Mouse (Mus musculus): ENCODE measurements around the gene Hist2h3c2. TPM values are rescaled to one million over a fixed set of nuclear protein-coding genes. Genes with fewer than 3 reads are reported as not detected.
"Not testable (repeated sequence)": the region's sequence is repeated elsewhere in the genome, so short reads cannot be mapped to it uniquely, and the experiment has no call there.

Gene Hist2h3c2
- polyA plus RNA-seq, 1 experiment from 2014 or later: 6.7 TPM

DNA sequence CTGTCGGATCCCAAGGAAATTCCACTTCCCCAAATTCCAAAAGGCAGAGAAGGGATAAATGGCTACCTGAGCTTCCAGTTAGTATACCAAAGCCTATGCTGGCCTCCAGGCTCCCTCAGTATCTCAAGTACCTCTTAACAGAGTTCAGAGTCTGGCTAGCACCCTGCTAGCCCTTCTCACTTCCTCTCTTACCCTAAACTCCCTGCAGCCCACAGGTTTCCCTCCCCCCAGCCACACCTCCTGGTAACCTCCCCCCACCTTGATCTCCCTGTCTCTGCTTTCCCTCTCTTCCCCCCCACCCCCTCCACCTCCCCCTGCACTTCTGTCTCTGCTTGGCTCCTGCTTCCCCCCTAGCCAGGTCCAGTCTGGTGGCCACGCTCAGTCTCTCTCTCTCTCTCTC is 39.2 kb downstream of the Hist2h3c2 start:
- Histone ChIP-seq H3K9me3 (no peaks in the 10 kb centered on the region), H3K27ac (replicated peaks) (no peak overlapping the region), H3K27me3 (no peaks in the 10 kb centered on the region), H3K4me2 (replicated peaks) (no peak overlapping the region), H3K36me3 (peaks cover 4% of the 10 kb centered on the region), H3K4me1 (peaks cover 17% of the 10 kb centered on the region), H3K4me3 (no peak overlapping the region), H3K9ac (replicated peaks) (no peak overlapping the region)
- 70% methylated on average over 2 of the region's 2 CpGs for WGBS
- no peak for ATAC-seq (replicated peaks)

DNA sequence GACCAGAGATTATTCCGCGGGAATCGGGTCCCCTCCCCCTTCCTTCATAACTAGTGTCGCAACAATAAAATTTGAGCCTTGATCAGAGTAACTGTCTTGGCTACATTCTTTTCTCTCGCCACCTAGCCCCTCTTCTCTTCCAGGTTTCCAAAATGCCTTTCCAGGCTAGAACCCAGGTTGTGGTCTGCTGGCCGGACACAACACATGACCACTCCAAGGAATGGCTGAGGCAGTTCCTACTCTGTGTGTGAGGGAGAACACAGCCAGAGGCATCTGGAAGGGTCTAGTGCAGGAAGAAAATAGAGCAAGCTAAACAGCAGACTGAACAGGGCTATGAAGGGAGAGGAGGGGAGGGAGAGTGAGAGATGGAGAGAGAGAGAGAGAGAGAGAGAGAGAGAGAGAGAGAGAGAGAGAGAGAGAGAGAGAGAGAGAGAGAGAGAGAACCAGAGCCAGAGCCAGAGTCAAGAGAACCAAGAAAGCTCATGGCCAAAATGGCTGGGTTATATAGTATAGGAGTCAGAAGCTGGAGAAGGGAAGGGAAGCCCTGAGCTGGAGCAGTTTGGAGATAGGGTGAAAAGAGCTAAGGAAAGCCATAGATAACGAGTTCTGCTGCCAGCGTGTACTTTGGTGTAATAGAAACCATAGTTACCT is 40.2 kb downstream of the Hist2h3c2 start:
- Histone ChIP-seq H3K4me2 (replicated peaks) (peak overlapping the region; percentile 97), H3K4me1 (peaks cover 17% of the 10 kb centered on the region)
- not testable (repeated sequence) for H3K4me3 ChIP-seq

DNA sequence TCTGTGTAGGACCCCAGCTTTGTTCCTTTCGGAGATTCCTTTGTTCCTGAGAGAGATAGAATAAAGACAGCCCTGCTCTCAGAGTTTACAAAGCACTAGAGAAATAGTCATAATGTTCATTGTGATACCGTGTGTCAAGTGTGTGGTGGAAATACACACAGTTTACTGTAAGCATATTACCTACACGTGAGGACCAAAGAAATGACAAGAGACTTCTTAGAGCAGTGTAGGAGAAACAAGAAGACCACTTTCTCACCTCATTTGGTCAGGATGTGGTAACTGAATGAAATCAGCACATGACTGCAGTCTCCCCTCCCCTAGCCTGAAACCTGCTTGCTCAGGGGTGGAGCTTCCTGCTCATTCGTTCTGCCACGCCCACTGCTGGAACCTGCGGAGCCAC is 40.7 kb downstream of the Hist2h3c2 start:
- WGBS: 1% methylated on average over 6 of the region's 6 CpGs
- Histone ChIP-seq H3K36me3 (peaks cover 4% of the 10 kb centered on the region), H3K9ac (replicated peaks) (peak overlapping the region; percentile 25; the same call in 1 of the 2 replicates), H3K27me3 (no peaks in the 10 kb centered on the region), H3K27ac (replicated peaks) (peak overlapping the region; percentile 7; the same call in 1 of the 2 replicates), H3K4me2 (replicated peaks) (peak overlapping the region; percentile 97), H3K4me1 (peaks cover 17% of the 10 kb centered on the region), H3K4me3 (peak overlapping the region; percentile 87), H3K9me3 (no peaks in the 10 kb centered on the region)
- peak; percentile 34 for ATAC-seq (replicated peaks)

More for the DNA sequence above, 40.2 kb downstream of the Hist2h3c2 start:
- 27% methylated on average over 8 of the region's 8 CpGs for WGBS
- H3K27me3 ChIP-seq; H3K9me3 ChIP-seq; H3K27ac ChIP-seq (replicated peaks); ATAC-seq (replicated peaks); H3K36me3 ChIP-seq; H3K9ac ChIP-seq (replicated peaks): not testable (repeated sequence)

DNA sequence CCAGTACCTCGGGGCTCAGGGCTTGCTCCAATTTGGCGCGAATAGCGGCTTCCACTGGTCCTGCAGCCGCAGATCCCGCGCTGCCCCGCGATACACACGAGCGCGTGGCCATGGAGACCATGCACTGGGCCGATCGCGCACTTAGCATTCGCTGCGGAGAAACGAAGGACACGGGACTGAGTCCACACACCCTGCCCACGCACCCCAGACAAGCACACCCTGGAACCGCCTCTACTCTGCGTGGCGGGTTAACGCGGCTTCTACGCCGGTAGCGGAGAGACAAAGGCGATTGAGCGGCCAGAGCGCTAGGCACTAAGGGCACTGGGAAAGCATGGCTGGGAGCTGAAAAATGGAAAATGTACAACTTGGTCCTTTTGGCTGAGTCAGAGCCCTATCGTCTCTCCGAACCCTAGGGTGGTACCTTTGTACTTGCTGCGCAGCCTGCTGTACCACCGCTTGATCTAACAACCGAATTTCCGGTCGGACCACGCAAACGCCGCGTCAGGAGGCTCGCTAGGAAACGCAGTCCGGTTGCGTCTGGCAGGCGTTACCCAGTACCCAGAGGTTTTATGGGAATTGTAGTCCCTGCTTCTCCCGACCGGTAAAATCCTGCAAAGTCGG is 41.7 kb downstream of the Hist2h3c2 start:
- H3K9ac ChIP-seq (replicated peaks): peak overlapping the region; percentile 93
- WGBS: under 1% methylated on average over 50 of the region's 50 CpGs

DNA sequence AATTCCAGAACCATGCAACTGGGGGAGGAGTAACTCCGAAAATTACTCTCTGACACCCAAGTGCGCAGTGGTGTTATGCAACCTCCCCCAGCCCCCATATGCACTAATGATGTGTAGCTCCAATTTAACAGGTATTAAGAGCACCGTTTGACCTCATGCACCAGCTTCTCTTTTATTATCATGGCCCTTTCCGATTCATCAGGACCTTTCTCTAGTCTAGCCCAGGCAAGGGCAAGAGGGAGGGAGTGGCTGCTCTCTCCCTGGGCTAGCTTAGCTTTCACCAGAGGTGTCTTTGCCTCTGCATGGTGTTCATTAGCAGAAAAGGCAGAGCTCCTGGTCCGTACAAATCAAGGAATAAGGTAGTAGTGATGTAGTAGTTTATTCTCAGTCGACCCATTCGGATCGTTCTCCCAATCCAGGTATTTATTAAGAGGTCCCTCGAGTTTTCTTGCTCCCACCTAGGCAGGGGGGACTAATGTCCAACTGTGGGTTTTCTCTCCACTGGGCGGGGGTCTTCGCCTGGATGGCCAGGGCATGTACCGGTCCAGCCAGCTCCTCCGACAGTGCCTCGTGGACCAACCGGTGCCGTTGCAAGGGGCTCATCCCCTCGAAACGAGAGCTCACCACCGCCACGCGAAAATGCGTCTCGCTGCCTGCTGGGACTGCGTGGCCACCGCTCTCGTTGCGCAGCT is 42.3 kb downstream of the Hist2h3c2 start:
- Histone ChIP-seq H3K27ac (replicated peaks) (peak overlapping the region; percentile 98), H3K4me1 (peaks cover 17% of the 10 kb centered on the region), H3K9ac (replicated peaks) (peak overlapping the region; percentile 93), H3K36me3 (peaks cover 12% of the 10 kb centered on the region), H3K9me3 (no peaks in the 10 kb centered on the region), H3K27me3 (no peaks in the 10 kb centered on the region), H3K4me2 (replicated peaks) (peak overlapping the region; percentile 97), H3K4me3 (peak overlapping the region; percentile 87)
- 20% methylated on average over 27 of the region's 27 CpGs for WGBS
- peak; percentile 7 for ATAC-seq (replicated peaks)

More for the DNA sequence above, 41.7 kb downstream of the Hist2h3c2 start:
- Histone ChIP-seq H3K27ac (replicated peaks) (peak overlapping the region; percentile 98), H3K4me3 (peak overlapping the region; percentile 87), H3K9me3 (no peaks in the 10 kb centered on the region), H3K27me3 (no peaks in the 10 kb centered on the region), H3K36me3 (peaks cover 8% of the 10 kb centered on the region), H3K4me2 (replicated peaks) (peak overlapping the region; percentile 97), H3K4me1 (peaks cover 17% of the 10 kb centered on the region)
- ATAC-seq (replicated peaks): peak; percentile 96

DNA sequence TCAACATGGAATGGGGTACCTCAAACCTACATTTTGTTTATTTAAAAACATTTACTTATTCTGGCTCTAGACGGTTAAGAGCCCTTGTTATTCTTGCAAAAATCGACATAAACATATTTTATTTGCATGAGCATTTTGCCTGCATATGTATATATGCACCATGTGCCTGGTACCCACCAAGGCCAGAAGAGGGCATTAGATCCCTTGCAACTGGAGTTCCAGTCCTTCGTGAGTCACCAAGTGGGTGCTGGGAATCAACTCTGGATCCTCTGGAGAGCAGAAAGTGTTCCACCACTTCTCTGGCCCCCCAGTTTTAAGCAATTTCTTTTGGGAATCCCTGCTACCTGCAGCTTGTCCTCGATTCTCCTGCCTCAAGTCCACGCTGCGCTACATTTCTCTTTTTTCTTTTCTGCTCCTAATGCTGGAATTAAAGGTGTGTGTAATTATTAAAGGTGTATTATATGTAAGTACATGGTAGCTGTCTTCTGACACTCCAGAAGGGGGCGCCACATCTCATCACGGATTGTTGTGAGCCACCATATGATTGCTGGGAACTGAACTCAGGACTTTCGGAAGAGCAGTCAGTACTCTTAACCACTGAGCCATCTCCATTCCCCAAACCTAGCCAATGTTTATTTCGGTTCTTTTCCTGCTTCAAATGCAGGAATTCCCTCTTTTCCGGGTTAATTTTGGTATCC is 43.2 kb downstream of the Hist2h3c2 start:
- ATAC-seq (replicated peaks): no peak
- no peak overlapping the region for H3K27ac ChIP-seq (replicated peaks)
- H3K9ac ChIP-seq (replicated peaks): no peak overlapping the region
- H3K4me3 ChIP-seq: 0 out of 2 replicates have a peak overlapping the region, but pooled peaks have one; percentile 87
- WGBS: 93% methylated on average over 11 of the region's 11 CpGs
- peaks cover 15% of the 10 kb centered on the region for H3K36me3 ChIP-seq
- H3K27me3 ChIP-seq: no peaks in the 10 kb centered on the region
- H3K9me3 ChIP-seq: no peaks in the 10 kb centered on the region
- peaks cover 17% of the 10 kb centered on the region for H3K4me1 ChIP-seq
- H3K4me2 ChIP-seq (replicated peaks): peak overlapping the region; percentile 97; the same call in 1 of the 2 replicates

DNA sequence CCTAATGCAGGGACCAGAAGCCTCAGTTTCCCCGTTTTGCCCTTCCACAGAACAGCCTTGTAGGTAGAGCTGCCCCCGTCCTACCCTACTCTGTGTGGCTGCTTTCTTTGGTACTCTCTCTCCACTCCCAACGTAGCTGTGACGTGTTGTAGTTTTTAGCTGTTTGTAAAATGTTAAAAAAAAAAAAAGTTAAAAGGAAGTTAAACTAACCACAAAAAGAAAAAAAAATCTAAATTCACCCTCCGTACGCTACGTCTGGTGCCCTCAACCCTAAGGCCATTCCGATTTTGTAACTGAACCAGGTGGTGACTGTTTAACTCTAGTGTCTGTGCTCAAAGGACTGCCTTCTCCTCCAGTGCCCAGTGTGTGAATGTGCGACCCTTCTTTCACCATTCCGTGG is 44.0 kb downstream of the Hist2h3c2 start:
- Histone ChIP-seq H3K4me2 (replicated peaks) (no peak overlapping the region), H3K4me1 (peaks cover 17% of the 10 kb centered on the region), H3K9me3 (no peaks in the 10 kb centered on the region), H3K27me3 (no peaks in the 10 kb centered on the region), H3K27ac (replicated peaks) (no peak overlapping the region), H3K36me3 (peaks cover 23% of the 10 kb centered on the region), H3K9ac (replicated peaks) (no peak overlapping the region), H3K4me3 (no peak overlapping the region)
- whole genome bisulfite sequencing: 91% methylated on average over 10 of the region's 10 CpGs
- ATAC-seq (replicated peaks): no peak

DNA sequence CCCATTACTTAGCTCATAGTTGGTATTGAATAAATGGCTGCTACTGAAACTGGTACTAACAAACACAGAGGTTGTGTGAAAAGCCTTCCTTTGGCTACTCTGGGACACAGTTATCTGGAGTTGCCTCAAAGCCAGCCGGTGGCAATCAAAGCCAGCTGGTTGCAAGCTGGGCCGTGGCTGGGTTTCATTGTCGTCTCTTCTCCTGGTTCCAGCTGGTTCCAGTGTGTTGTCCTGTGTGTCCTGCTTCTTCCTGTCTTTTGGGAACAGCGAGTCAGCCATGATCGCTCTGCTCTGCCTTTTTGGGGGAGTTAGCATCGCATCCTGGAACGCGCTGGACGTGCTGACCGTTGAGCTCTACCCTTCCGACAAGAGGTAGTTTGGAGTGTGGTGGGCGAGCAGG is 46.0 kb downstream of the Hist2h3c2 start:
- H3K27me3 ChIP-seq: no peaks in the 10 kb centered on the region
- ATAC-seq (replicated peaks): no peak
- H3K9ac ChIP-seq (replicated peaks): no peak overlapping the region
- no peaks in the 10 kb centered on the region for H3K9me3 ChIP-seq
- H3K4me1 ChIP-seq: peaks cover 13% of the 10 kb centered on the region
- no peak overlapping the region for H3K4me3 ChIP-seq
- WGBS: 68% methylated on average over 12 of the region's 12 CpGs
- H3K27ac ChIP-seq (replicated peaks): no peak overlapping the region
- peaks cover 31% of the 10 kb centered on the region for H3K36me3 ChIP-seq
- no peak overlapping the region for H3K4me2 ChIP-seq (replicated peaks)

Small RNA genes within 50 kb of the gene (microRNA-seq; reads per million reads assigned to microRNA genes)
- gene Gm44492: not detected
- gene Gm47311: not detected
- gene Gm47313: not detected

Other genes with a start within 250 kb of the Hist2h3c2 start
- 87.6 and 90.5 TPM in 2 replicates for gene Plekho1, start 243.1 kb downstream of the Hist2h3c2 start, polyA plus RNA-seq (2015; fragmentation: Nextera tagmentation; extraction: Ambion mirVana)
- 64.4 and 65.6 TPM in 2 replicates for gene Vps45, start 180.7 kb downstream of the Hist2h3c2 start, polyA plus RNA-seq (2015; fragmentation: Nextera tagmentation; extraction: Ambion mirVana)
- gene Otud7b, start 134.6 kb downstream of the Hist2h3c2 start, polyA plus RNA-seq (2015; fragmentation: Nextera tagmentation; extraction: Ambion mirVana): 8.3 and 9.8 TPM in 2 replicates
- 10.0 and 11.2 TPM in 2 replicates for gene Mtmr11, start 77.1 kb downstream of the Hist2h3c2 start, polyA plus RNA-seq (2015; fragmentation: Nextera tagmentation; extraction: Ambion mirVana)
- gene Sf3b4, start 66.8 kb downstream of the Hist2h3c2 start, polyA plus RNA-seq (2015; fragmentation: Nextera tagmentation; extraction: Ambion mirVana): 151 and 155 TPM in 2 replicates
- gene Sv2a, start 58.0 kb downstream of the Hist2h3c2 start, polyA plus RNA-seq (2015; fragmentation: Nextera tagmentation; extraction: Ambion mirVana): 69.1 and 73.3 TPM in 2 replicates
- 71.8 and 75.5 TPM in 2 replicates for gene Bola1, start 19.4 kb downstream of the Hist2h3c2 start, polyA plus RNA-seq (2015; fragmentation: Nextera tagmentation; extraction: Ambion mirVana)
- gene Hist2h2ab, start 19.3 kb downstream of the Hist2h3c2 start, polyA plus RNA-seq (2015; fragmentation: Nextera tagmentation; extraction: Ambion mirVana): 0.46 TPM in 1 of 2 replicates, not detected in the other
- gene Hist2h2ac, start 18.2 kb downstream of the Hist2h3c2 start, polyA plus RNA-seq (2015; fragmentation: Nextera tagmentation; extraction: Ambion mirVana): 4.7 and 6.8 TPM in 2 replicates
- 9.1 and 9.7 TPM in 2 replicates for gene Hist2h2be, start 18.0 kb downstream of the Hist2h3c2 start, polyA plus RNA-seq (2015; fragmentation: Nextera tagmentation; extraction: Ambion mirVana)
- 51.6 and 60.6 TPM in 2 replicates for gene Hist2h2aa2, start 1.1 kb upstream of the Hist2h3c2 start, polyA plus RNA-seq (2015; fragmentation: Nextera tagmentation; extraction: Ambion mirVana)
- gene Hist2h2aa1, start 6.4 kb upstream of the Hist2h3c2 start, polyA plus RNA-seq (2015; fragmentation: Nextera tagmentation; extraction: Ambion mirVana): 25.1 and 32.2 TPM in 2 replicates
- 0.62 TPM in 1 of 2 replicates, not detected in the other for gene Hist2h3c1, start 7.6 kb upstream of the Hist2h3c2 start, polyA plus RNA-seq (2015; fragmentation: Nextera tagmentation; extraction: Ambion mirVana)
- 10.1 and 10.9 TPM in 2 replicates for gene Hist2h4, start 24.2 kb upstream of the Hist2h3c2 start, polyA plus RNA-seq (2015; fragmentation: Nextera tagmentation; extraction: Ambion mirVana)
- 42.5 and 47.6 TPM in 2 replicates for gene Hist2h3b, start 29.5 kb upstream of the Hist2h3c2 start, polyA plus RNA-seq (2015; fragmentation: Nextera tagmentation; extraction: Ambion mirVana)
- gene Hist2h2bb, start 30.6 kb upstream of the Hist2h3c2 start, polyA plus RNA-seq (2015; fragmentation: Nextera tagmentation; extraction: Ambion mirVana): 7.1 and 9.9 TPM in 2 replicates
- 0.97 and 1.4 TPM in 2 replicates for gene Fcgr1, start 54.8 kb upstream of the Hist2h3c2 start, polyA plus RNA-seq (2015; fragmentation: Nextera tagmentation; extraction: Ambion mirVana)
- gene BC107364, start 213.2 kb upstream of the Hist2h3c2 start, polyA plus RNA-seq (2015; fragmentation: Nextera tagmentation; extraction: Ambion mirVana): not detected in 2 replicates